Mouse (Mus musculus): ENCODE results near the gene Fcmr.

- no peak for TF ChIP-seq CTCF (IDR thresholded peaks at IDR 0.05; ENCODE audit: extremely low read depth, insufficient read length, insufficient replicate concordance, low read depth, low read length)
- TF ChIP-seq POLR2A (IDR thresholded peaks at IDR 0.05; ENCODE audit: low read depth, low read length), result no peak
Observed at GRCm38 (mm10) chr1:130864238-130864637, 1.2 kb upstream of the Fcmr start.
